Mouse (Mus musculus) left cerebral cortex, postnatal 25 days (tissue): Measurements from ENCODE around the gene Caps2. TPM values are rescaled to one million over a fixed set of nuclear protein-coding genes. Genes with fewer than 3 reads are reported as not detected.
A peak's percentile ranks its signal among the peaks of the same experiment; 100 is the strongest.
"Not testable (repeated sequence)": the region's sequence is repeated elsewhere in the genome, so short reads cannot be mapped to it uniquely, and the experiment has no call there.

ENCODE experiments used
- DNase-seq, 2 experiments: peaks; one replicate each; pipeline ENCODE4 v3.0.0; 2022; ENCODE audit warnings: low spot score in 2 of 2, mixed read lengths in 1 of 2
- intact Hi-C: fragments of 180-260 bp; cut with DNase I; formaldehyde crosslinking; loops from one replicate; pipeline ENCODE4 v1.15.1; 2025
- total RNA-seq, 2 experiments: library from RNA; stranded (reverse); gene quantifications; 2 replicates each; pipeline ENCODE4 v1.2.3; 2021

The Caps2 gene
- under 1 TPM; 0.21 to 0.23 TPM for total RNA-seq

DNA sequence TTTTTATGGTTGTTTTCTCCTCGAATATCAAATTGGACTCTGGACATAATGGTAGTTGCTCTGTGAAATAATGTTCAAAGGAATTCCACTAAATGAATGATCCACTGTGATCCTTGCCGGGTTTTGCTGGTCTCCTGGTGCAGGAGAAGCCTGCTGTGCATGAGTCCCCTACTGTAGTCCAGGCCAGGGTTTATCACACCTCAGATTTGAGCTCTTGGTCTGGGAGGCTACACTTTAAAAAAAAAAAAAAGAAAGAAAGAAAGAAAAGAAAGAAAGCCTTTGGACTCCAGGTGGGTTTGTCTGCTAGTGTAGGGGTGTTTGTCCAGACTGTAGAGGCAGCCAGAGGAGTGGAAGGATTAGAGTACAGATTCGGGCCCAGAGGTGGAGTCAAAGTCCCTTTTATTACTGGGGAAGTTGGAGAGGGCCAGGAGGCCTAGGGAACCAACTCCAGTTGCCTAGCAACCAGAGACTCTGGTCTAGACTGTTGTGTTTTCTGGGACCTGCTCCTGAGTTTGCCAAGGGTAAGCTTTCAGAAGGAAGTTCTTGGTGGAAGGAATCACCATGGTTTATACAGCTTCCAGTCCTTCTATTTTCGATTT lies at the start of gene Caps2:
Gene Caps2 (plus strand): TSS at position 454 of the 599 bp plus-strand sequence.
- peak in 1 of 2 experiments; percentile 10 for DNase-seq
- intact Hi-C loops, result loop anchor here (5.0 kb wide), 2 partner anchors 101 to 186 kb away; partner anchors contain the start of gene Glipr1l1

DNA sequence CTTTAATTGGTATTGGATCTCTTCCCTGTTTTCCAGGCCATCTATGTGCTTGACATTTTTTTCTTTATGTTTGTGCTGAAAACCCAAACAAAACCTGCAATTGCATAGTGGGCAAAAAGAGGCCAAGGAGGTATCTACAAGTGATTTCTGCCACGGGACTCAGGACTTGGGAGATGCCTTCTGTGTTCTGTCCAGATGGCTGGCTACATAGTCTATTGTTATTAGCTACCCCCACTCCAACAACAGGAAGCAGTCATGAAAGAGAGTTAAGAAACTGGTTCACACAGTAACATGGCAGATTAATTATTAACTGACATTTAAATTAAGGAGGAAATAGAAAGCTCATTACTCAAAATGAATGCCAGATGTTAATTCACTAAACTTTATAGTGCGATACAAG lies 38.3 kb upstream of the Caps2 start:
- intact Hi-C loops, DNase-seq: not testable (repeated sequence)

DNA sequence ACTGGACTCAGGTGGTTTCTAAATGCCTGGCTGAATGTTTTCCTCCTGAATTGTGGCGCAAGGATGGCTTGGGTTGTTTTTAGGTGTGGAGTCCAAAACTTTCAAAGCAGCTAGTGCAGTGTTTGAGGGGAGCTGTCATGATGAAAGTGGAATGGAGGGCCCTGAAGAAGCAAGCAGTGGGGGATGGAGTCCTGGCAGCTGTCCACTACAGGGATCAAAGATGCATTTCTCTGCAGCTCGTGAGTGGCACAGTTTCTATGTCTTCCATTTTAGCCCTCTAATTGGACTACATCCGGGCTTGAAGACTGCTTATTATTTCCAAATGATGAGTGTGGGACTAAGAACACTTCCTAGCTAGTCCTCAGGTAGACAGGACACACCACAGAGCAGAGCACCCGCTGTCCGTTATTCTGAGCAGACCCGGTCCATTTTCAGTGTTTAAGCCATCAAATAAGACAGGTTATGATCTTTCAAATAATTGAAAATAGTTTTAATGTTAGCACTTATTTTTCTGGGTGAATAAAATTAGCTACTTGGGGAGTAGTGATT lies 35.7 kb upstream of the Caps2 start:
- DNase-seq, intact Hi-C loops: not testable (repeated sequence)

DNA sequence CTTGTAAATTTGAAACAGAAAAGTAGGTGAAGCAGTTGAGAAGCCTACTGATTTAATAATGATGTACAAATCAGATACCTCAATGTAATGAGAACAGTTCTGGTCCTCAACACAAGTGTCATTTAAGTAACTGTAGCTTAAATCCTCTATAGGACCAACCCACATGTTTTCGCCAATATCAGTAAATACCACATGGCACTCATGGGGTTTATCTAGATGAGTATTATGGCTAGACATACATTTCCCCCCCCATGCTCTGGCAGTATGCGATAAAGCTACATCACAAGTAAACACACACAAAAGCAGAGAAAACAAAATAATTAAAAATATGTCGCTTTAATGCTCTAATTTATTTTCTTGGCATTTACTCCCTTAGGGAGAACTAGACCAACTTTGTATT lies 31.2 kb upstream of the Caps2 start:
- intact Hi-C loops, result no loop called here
- DNase-seq, result no peak

DNA sequence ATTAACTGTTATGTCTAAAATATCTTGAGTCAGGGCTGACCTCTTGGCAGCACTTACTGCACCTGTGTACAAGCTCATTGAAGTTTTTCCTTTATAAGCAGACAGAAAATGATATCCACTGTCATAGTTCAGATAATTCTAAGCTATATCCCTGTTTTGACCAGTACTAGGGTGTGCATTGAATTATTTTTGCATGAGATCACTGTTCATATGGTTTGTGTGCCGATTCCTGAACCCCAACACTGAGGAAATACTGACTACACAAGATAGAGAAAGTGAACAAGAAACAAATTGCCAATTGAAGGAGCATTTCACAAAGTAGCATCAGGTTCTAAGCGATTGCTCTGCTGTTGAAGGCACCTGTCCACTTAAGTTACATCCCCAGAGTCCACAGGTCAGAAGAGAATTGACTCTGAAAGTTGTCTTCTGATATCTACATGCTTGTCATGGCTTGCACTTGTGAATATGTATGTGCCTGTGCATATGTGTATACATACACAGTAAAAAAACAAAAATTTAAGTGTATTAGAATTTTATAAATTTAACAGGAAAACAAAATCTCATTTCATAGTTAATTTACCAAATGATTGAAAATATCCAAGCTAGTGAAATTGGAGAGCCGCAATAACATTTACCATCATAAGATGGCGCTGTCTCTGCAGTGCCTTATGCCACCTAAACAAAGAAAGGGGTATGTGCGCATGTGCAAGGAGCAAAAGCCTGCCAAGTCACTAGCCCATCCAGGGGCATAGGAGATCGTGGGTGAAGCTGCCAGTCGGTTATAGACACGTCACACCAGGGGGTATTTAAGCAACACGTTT lies 25.2 kb upstream of the Caps2 start:
- peak; percentile 44 to 72 for DNase-seq
- intact Hi-C loops, result no loop called here

DNA sequence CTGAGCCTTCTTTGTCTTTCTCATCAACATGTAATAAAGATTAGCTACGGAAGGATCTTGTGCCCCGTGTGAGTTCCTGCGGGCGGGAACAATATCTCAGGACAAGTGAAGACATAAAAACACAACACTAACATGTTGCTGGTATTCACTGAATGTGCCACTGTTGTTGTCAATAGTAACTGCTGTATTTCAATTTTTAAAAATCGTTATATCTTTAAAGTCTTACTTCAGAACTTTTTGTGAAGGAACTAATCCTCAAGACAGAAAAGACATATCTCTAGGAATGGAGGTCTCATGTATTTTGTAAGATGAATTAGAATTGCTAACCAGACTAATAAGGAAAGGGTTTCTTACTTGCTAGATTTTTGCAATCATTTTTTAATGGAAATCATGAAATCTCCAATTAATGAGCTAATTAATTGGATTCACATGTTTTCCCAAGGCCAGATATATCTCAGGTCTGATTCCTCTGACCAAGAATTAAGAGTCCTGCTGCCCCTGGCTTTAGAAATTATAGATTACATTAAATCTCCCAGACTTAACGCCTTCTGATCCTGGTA lies 24.5 kb upstream of the Caps2 start:
- DNase-seq, result no peak
- intact Hi-C loops, result no loop called here

DNA sequence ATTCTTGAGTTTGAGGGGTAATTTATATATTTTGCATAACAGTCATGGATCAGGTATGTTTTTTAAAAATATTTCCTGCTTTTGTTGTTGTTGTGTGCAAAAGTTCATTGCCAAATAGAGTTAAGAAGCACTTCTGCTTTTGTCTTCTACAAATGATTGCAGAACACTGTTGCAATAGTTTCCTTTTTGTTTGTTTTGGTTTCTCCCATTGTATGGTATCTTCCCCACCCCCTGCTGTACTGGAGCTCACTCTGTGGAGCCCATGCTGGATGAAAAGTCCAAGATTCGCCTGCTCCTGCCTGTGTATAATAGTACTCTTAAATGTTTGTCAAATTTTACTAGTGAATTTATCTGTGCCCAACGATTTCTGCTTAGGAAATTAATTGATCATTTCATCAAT lies 23.6 kb upstream of the Caps2 start:
- intact Hi-C loops, result no loop called here
- no peak for DNase-seq

DNA sequence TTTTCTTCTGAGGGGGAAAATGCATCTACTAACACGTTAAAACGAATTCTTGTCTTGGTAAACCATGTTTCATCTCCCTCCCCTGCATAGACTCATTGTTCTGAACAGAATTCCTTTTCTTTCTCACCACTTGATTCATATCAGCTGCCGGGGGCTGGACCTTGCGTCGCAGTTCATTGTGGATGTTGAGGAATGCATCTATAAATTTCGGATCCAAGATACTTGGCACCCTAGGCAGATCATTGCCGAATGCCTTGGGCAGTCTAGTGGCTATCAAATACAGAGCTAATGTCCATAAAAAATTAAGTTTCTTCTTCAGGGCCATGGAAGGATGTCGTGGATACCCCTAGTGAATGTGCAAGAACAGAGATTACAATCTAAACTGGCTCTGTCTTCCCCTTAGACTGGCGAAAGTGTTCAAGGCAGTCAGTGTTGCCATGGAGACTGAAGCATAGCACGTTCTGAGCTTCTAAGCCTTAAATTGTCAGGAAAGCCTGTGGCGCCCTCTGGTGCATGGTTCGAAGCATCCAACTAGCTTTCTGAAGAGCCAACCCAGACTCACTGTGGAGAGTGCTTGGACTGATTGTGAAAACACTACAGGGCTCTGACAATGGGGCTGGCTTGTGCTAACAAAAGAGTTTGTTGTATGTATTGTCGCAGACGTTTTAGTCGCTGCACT lies 3.4 kb upstream of the Caps2 start, which contains the start of gene Glipr1l3:
Gene Glipr1l3 (minus strand): TSS at position 446 of the 679 bp plus-strand sequence.
- intact Hi-C loops, result loop anchor here (5.0 kb wide), 2 partner anchors 98 to 183 kb away; partner anchors contain the start of gene Glipr1l1
- DNase-seq, result peak; percentile 88 to 96

DNA sequence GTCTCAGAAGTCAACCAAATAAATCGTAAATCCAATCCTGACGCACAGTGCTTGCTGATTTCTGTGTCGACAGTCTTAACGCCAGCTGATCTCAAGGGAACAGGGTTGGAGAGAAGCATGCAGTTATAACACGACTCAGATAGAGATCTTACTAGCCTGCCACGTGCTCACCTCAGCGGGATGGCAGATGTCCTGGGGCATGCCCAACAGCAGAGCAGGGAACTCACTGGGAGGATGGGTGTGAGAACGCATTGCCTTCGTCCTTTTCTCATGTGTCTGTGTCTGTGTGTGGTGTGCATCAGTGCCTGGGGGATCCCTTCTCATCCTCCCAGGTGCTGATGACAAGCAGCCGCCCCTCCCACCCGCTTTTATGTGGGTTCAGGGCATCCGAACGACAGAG lies 13.6 kb downstream of the Caps2 start:
- intact Hi-C loops, DNase-seq: not testable (repeated sequence)

DNA sequence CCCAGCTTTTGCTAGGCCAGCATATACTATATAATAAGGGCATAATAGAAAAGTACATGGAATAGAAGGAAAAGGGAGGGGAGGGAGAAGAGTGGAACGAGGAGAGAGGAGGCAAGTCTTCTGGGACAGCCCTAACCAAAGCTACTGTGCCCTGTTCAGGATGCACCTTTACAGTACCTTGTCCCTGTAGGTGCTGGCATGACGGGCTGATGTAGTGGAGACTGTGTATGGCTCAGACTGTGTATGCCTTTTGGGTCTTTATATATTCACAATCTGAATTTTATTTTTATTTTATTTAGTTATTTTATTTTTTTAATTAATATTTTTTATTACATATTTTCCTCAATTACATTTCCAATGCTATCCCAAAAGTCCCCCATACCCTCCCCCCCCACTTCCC lies 30.5 kb downstream of the Caps2 start:
- DNase-seq, intact Hi-C loops: not testable (repeated sequence)

DNA sequence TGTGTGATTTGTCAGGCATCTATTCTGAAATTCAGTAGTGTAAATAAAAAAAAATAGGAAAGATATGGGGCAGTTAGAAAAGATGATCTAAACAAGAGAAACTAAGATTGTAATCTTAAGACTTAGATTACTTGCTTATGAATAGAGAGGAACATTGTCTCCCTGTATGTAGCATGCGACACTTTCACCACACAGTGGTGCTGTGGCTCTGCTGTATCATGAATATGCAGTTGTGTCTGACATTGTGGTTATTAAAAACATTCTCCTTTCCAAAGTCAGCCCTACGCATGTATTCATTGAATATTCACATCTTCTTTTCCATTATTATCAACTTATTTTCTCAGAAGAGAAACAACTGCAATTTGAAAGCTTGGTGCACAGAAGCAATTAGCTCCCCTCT lies 40.0 kb downstream of the Caps2 start:
- peak; percentile 42 to 71 for DNase-seq
- intact Hi-C loops, result loop anchor here (1.0 to 2.0 kb wide), 2 partner anchors 545 to 598 kb away; no protein-coding TSS in a partner anchor

DNA sequence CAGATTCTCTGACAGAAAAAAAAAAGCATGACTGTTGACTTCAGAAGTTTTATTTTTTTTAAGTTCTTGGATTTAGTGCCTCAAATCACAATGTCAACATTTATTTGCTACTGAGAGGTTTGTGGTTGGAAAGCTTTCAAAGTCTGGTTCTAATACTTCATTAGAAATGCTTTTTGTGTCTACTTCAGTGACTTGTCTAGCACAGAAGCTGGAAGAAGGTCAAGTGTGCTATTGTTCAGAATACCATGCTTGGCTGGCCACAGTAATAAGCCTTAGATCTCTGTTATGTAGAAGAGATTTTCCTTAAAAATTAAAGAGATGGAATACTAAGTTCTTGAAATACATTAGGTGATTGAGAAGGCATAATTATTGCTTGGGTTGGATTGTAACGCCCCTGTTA lies 63.7 kb downstream of the Caps2 start:
- intact Hi-C loops, result no loop called here
- no peak for DNase-seq

DNA sequence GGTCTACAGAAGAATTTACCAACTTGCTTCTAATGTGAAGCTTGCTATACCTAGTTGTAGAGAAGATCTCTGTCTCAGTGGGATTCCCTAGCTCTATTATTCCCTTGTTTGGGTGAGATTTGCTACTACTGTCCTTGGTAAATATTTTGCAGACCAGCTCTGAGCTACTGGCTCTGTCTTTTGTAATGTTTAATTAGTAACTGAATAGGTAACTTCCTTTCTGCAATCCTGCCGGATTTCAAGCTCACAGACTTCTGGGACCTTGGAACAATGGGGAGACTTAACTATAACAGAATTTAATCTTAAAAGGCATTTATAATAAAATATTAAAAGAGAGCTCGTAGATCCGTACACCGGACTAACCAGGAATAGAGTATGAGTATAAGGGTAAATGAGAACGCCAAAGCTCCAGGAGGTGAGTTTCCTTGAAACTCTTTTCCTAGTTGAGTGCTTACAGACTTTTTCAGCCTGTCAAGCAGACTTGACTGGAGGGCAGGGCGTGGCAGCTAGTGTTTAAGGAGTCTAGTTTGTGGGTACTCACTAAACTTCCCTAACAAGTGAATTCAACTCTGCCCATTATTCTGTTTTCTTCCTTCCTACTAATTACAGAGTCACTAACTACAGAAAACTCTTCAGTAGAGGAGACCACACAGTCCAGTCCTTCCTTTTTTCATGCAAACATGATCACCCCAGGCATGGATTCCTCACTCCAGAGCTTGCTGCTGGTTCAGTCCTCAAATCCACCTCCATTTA lies 65.8 kb downstream of the Caps2 start:
- intact Hi-C loops, result not testable (repeated sequence)

DNA sequence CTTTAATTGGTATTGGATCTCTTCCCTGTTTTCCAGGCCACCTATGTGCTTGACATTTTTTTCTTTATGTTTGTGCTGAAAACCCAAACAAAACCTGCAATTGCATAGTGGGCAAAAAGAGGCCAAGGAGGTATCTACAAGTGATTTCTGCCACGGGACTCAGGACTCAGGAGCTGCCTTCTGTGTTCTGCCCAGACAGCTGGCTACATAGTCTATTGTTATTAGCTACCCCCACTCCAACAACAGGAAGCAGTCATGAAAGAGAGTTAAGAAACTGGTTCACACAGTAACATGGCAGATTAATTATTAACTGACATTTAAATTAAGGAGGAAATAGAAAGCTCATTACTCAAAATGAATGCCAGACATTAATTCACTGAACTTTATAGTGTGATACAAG lies 69.3 kb downstream of the Caps2 start:
- intact Hi-C loops, DNase-seq: not testable (repeated sequence)

More for the DNA sequence above, 65.8 kb downstream of the Caps2 start:
- not testable (repeated sequence) for DNase-seq

DNA sequence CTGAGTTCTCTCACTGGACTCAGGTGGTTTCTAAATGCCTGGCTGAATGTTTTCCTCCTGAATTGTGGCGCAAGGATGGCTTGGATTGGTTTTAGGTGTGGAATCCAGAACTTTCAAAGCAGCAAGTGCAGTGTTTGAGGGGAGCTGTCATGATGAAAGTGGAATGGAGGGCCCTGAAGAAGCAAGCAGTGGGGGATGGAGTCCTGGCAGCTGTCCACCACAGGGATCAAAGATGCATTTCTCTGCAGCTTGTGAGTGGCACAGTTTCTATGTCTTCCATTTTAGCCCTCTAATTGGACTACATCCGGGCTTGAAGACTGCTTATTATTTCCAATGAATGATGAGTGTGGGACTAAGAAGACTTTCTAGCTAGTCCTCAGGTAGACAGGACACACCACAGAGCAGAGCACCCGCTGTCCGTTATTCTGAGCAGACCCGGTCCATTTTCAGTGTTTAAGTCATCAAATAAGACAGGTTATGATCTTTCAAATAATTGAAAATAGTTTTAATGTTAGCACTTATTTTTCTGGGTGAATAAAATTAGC lies 72.0 kb downstream of the Caps2 start:
- DNase-seq, intact Hi-C loops: not testable (repeated sequence)

DNA sequence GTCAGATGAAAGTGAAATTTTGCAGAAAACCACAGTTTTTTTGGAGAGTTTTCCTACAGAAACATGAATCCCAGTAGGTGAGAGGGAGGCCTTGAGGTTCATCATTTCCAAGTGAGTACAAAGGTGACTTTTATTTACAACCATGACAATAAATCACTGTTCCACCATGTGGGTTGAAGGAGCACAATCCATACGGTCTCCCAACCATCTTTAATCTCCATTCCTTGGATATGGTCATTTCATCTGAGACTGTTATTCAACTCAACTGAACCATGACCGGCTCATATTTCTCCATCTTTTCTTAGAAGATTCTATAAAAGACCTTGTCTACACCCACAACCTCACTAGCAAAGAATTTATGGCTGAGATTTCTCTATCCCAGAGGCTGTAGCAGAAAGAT lies 84.9 kb downstream of the Caps2 start:
- DNase-seq, result no peak
- intact Hi-C loops, result no loop called here

DNA sequence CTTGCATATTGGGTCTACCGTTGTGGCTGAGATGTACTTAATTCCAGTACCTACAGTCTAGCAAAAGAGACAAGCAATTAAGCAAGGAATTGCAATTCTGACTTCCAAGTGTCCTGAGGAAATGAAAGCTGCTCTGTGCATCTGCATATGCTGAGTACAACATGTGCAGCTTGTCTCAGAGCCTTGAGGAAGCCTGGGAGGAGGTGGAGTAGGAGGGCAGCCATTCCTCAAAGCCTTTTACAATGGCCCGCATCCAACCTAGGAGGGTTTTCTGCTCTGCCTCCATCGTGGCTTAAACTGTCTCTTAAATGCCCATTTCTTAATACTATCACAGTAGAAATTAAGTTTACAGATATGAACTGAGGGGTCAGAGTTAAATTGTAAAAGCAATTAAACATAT lies 100.0 kb downstream of the Caps2 start:
- intact Hi-C loops, result loop anchor here (5.0 kb wide), 1 partner anchor 219 kb away; no protein-coding TSS in a partner anchor
- peak; percentile 16 to 82 for DNase-seq
